Mouse (Mus musculus): ENCODE results near the gene Adamts15.

DNA sequence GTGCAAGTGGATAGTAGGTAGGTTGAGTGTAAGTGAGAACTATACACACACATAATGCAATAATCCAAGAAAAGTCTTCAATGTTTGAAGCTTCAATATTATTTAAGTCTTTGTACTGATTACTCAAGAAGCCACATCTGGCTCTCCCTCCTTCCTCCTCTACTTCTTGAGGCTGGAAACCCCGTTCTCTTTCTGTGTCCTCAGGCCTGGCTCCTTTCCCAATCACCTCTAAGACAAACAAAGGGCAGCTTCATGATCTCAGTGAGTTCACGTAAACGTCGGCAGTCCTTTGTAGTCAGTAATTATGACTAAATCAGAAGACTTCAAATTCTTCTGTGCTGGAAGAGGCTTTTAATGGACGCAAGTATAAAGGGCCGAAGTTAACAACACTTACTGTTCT lies 12.6 kb upstream of the Adamts15 start:
- no peak for TF ChIP-seq CTCF (IDR thresholded peaks at IDR 0.05; ENCODE audit: low read depth, low read length)
- TF ChIP-seq POLR2A (IDR thresholded peaks at IDR 0.05; ENCODE audit: borderline replicate concordance, low read depth, low read length), result no peak
